Comparison of ENCODE assay signal across 17 mouse cellular contexts in the genomic region with DNA sequence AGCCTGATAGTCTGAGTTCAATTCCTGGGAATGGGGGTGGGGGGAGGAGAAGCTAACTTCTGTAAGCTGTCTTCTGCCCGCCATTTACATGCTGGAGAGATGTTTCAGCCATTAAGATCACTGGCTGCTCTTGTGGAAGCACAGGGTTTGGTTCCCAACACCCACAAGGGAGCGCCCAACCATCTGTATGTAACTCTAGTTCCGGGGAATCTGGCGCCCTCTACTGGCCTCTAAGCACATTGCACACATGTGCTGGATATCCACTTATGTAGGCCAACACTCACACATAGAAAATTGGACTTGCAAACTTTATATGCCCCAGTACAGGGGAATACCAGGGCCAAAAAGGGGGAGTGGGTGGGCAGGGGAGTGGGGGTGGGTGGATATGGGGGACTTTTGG.
DNase-seq lines count a peak whose midpoint lies in the region; TF ChIP-seq lines count a peak whose summit lies in the region.
"Had no signal": no experiment of that assay in that cellular context is flagged by ENCODE, and none has a peak within 500 bp of the region (broad histone marks: within the 10 kb centered on the region; RNA-seq: fewer than 3 reads in every experiment).

No protein-coding gene starts in this region.

- TF ChIP-seq CTCF in kidney, adult 2 months (conservative IDR thresholded peaks at IDR 0.05; ENCODE audit: insufficient read depth, insufficient read length, low read depth, low read length), result 0 out of 2 replicates have a peak, but pooled peaks have one; percentile 17
- peak; percentile 24; the same call in 1 of the 2 replicates for TF ChIP-seq CTCF in bone marrow, adult 2 months (IDR thresholded peaks at IDR 0.05; ENCODE audit: control insufficient read depth, insufficient read depth, low read length)

- TF ChIP-seq POLR2A in kidney, adult 2 months (IDR thresholded peaks at IDR 0.05; ENCODE audit: low read depth, low read length), result no peak
- no peak for TF ChIP-seq POLR2A in bone marrow, adult 2 months (IDR thresholded peaks at IDR 0.05; ENCODE audit: borderline replicate concordance, control insufficient read depth, low read depth, low read length)

- no peak overlapping the region for H3K27ac ChIP-seq in kidney, adult 2 months (ENCODE audit: insufficient read depth, low read depth, low read length)
- H3K27ac ChIP-seq in bone marrow, adult 2 months (ENCODE audit: control insufficient read depth, insufficient read depth, low read depth, low read length, poor library complexity), result no peak overlapping the region
- H3K27ac ChIP-seq: forebrain, embryonic 10.5 days; heart, embryonic 13.5 days; hindbrain, embryonic 15.5 days; liver, embryonic 13.5 days had no signal

- no peaks in the 10 kb centered on the region for H3K27me3 ChIP-seq in kidney, adult 2 months (replicated peaks; ENCODE audit: control insufficient read depth, insufficient read depth, low read length)
- H3K27me3 ChIP-seq: heart, embryonic 13.5 days; hindbrain, embryonic 15.5 days; liver, embryonic 13.5 days; megakaryocyte, embryonic 14.5 days had no signal

- no peak for DNase-seq in kidney, adult 2 months
- DNase-seq in kidney, postnatal 10 days, result no peak
- DNase-seq in thymus, postnatal 0 days (ENCODE audit: low spot score), result peak; percentile 17
- no peak for DNase-seq in thymus, postnatal 10 days (ENCODE audit: low spot score in 2 of 2)
- DNase-seq in right cerebral cortex, postnatal 36 days (ENCODE audit: low spot score in 2 of 2), result no peak
- DNase-seq in spleen, adult 18-20 months, result no peak
- DNase-seq: adrenal gland, postnatal 14 days; cerebellum, adult 11-12 months; kidney, postnatal 4 days; liver, embryonic 13.5 days; thymus, postnatal 14 days had no signal

- H3K4me3 ChIP-seq in kidney, adult 2 months (ENCODE audit: insufficient read depth, low read depth, low read length), result no peak overlapping the region
- no peak overlapping the region for H3K4me3 ChIP-seq in bone marrow, adult 2 months (replicated peaks; ENCODE audit: control insufficient read depth, low read depth, low read length)
- H3K4me3 ChIP-seq: forebrain, embryonic 10.5 days; heart, embryonic 13.5 days; hindbrain, embryonic 15.5 days; liver, embryonic 13.5 days; megakaryocyte, embryonic 14.5 days; myocyte had no signal

- H3K36me3 ChIP-seq in kidney, adult 2 months (ENCODE audit: control insufficient read depth, insufficient read depth, low read length), result no peaks in the 10 kb centered on the region
- H3K36me3 ChIP-seq: forebrain, embryonic 10.5 days; heart, embryonic 13.5 days; hindbrain, embryonic 15.5 days; liver, embryonic 13.5 days had no signal

- WGBS in kidney, adult 2 months, result 77% methylated on average over 4 of the region's 4 CpGs
- 77% methylated on average over 4 of the region's 4 CpGs for WGBS in bone marrow, adult 2 months

- H3K4me1 ChIP-seq in kidney, adult 2 months (ENCODE audit: control insufficient read depth, insufficient read depth, low read length), result no peaks in the 10 kb centered on the region
- H3K4me1 ChIP-seq in bone marrow, adult 2 months (ENCODE audit: control insufficient read depth, insufficient read depth, low read length), result no peaks in the 10 kb centered on the region
- H3K4me1 ChIP-seq: forebrain, embryonic 10.5 days; heart, embryonic 13.5 days; hindbrain, embryonic 15.5 days; liver, embryonic 13.5 days; megakaryocyte, embryonic 14.5 days had no signal
